Mouse (Mus musculus) intestine, embryonic 16.5 days (tissue): ENCODE results near the gene Sh3yl1. TPM values are rescaled to one million over a fixed set of nuclear protein-coding genes. Genes with fewer than 3 reads are reported as not detected.

ENCODE experiments used
- ATAC-seq: fragments of 200-750 bp; cut with Nextera tagmentation; 2 replicates; pipeline ENCODE4 v1.8.0; 2017; ENCODE audit warnings: moderate TSS enrichment, moderate library complexity
- H3K27ac ChIP-seq: fragments of 300-500 bp; sonication (generic); 2 replicates; pipeline ENCODE4 v1.5.1; 2014; ENCODE audit warnings: mild to moderate bottlenecking, low read length
- H3K27me3 ChIP-seq: fragments of 300-500 bp; sonication (generic); replicated peaks from 2 replicates; pipeline ENCODE4 v1.6.1; 2014; ENCODE audit warnings: low read length, control low read depth, mixed read lengths; ENCODE audit not compliant: control insufficient read depth, insufficient read depth
- H3K36me3 ChIP-seq: fragments of 300-500 bp; sonication (generic); 2 replicates; pipeline ENCODE4 v1.6.1; 2014; ENCODE audit warnings: low read length, control low read depth; ENCODE audit not compliant: control insufficient read depth, insufficient read depth
- H3K4me1 ChIP-seq: fragments of 300-500 bp; sonication (generic); 2 replicates; pipeline ENCODE4 v1.6.1; 2014; ENCODE audit warnings: low read length, control low read depth, mixed read lengths; ENCODE audit not compliant: control insufficient read depth, insufficient read depth
- H3K4me2 ChIP-seq: fragments of 300-500 bp; sonication (generic); 2 replicates; pipeline ENCODE4 v1.6.1; 2014; ENCODE audit warnings: low read depth, low read length, control low read depth
- H3K4me3 ChIP-seq: fragments of 300-500 bp; sonication (generic); 2 replicates; pipeline ENCODE4 v1.5.1; 2014; ENCODE audit warnings: mild to moderate bottlenecking, low read length
- H3K9ac ChIP-seq: fragments of 300-500 bp; sonication (generic); 2 replicates; pipeline ENCODE4 v1.6.1; 2014; ENCODE audit warnings: low read depth, low read length
- H3K9me3 ChIP-seq: fragments of 300-500 bp; sonication (generic); 2 replicates; pipeline ENCODE4 v1.6.1; 2016; ENCODE audit warnings: low read length, control low read depth; ENCODE audit not compliant: control insufficient read depth
- WGBS: fragments of 180-500 bp; shearing (Covaris S2); extraction: QIAGEN DNeasy Blood & Tissue Kit; methylation state at CpG from one replicate; pipeline ENCODE4 v1.1.7; 2014; 5-methylcytosine and 5-hydroxymethylcytosine counted together
- polyA plus RNA-seq: library from polyadenylated mRNA; unstranded; fragments of >200 nt; fragmentation: Nextera tagmentation; extraction: Ambion mirVana; gene quantifications from 2 replicates; pipeline ENCODE4 v1.2.1, GENCODE M21; 2015

The Sh3yl1 gene
- 24.9 and 30.1 TPM in 2 replicates for polyA plus RNA-seq

DNA sequence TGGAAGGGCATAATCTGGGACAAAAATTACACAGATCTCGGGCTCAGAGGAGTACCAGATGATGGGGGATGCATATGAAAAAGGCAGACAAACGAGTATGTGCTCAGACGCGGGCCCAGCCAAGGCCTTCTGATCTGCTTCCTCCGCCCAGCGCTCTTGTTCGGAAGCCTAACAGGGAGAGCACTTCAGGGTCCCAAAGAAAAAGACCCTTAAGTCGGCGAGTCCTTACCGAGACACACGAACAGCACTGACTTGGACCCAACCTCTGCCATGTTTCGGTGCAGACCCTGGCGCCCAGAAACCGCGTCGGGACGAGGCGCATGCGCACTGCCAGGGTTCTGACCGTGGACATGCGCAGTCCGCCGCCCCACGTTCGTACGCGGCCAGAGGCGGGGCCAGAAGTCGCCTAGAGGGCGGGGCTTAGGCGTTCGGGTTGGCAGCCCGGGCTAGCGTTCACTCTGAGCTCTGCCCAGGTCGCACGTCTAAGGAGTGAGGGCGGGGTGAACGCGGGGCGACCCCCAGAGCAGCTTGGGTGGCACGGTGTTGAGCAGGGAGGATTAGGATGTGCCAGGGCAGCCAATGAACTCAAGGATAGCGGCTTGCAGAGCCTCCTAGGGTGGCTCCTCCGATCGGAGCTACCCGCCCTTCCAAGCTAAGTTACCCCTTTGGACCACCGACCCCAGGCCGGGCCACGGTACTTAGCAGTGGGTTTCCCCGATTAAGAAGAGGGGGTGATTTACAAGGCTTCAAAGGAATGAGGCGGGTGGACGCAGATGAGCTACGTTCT is at the start of gene Sh3yl1, which contains the start of gene Acp1:
Gene Sh3yl1, plus strand, starts transcription at position 408 of the 787 bp plus-strand sequence.
Gene Acp1, minus strand, starts transcription at position 329 of the 787 bp plus-strand sequence.
- Histone ChIP-seq H3K27ac (peak within 1 kb of the TSS; percentile 55), H3K4me3 (peak within 1 kb of the TSS; percentile 82), H3K27me3 (no peaks in the 10 kb centered on the region), H3K4me2 (peak within 1 kb of the TSS; percentile 85), H3K36me3 (no peaks in the 10 kb centered on the region), H3K4me1 (peaks cover 13% of the 10 kb centered on the region), H3K9ac (peak within 1 kb of the TSS; percentile 84), H3K9me3 (no peaks in the 10 kb centered on the region)
- 0% methylated on average over 52 of the region's 52 CpGs for WGBS
- ATAC-seq, result peak; percentile 96

DNA sequence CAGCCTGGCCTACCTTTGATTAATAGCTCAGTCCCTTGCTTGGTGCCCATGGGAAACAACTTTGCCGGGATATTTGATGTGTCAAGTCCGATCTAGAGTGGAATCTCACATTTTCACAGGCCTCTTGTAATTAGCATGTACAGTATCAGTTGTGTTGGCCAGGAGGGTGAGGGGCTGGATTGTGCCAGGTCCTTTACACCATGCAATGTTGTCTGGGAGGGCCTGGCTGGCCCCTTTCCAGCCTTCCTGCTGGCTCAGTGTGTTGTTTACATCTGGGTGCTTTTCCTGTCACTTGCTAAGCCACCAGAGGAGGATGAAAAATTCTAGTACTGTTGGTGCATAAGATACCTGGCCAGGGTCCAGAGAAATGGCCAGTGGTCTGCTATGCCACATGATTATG is 47.1 kb upstream of the Sh3yl1 start:
- Histone ChIP-seq H3K9ac (no peak overlapping the region), H3K4me3 (no peak overlapping the region), H3K9me3 (no peaks in the 10 kb centered on the region), H3K4me2 (no peak overlapping the region), H3K27me3 (no peaks in the 10 kb centered on the region), H3K4me1 (no peaks in the 10 kb centered on the region), H3K27ac (no peak overlapping the region), H3K36me3 (no peaks in the 10 kb centered on the region)
- peak; percentile 56; the same call in 1 of the 2 replicates for ATAC-seq
- 49% methylated on average over 2 of the region's 2 CpGs for WGBS

DNA sequence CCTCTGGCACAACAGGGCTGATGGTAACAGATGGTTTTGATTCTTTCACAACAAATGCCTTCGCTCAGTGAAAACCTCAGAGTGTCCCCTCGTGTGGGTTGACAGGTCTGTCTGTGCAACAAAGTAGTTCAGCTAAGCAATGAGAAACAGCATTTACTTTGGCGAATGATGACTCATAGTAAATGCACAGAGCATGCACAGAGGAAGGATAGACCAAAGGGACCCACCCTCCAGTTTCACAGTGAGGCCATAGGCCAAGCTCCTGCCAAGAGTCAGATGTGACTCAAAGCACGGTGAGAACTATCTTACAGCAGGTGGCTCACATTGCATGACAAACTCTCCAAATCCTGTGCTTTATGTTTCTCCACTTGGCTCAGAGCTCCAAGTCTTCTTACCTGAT is 45.7 kb upstream of the Sh3yl1 start:
- Histone ChIP-seq H3K36me3 (no peaks in the 10 kb centered on the region), H3K4me2 (no peak overlapping the region), H3K9me3 (no peaks in the 10 kb centered on the region), H3K4me1 (no peaks in the 10 kb centered on the region), H3K4me3 (no peak overlapping the region), H3K9ac (no peak overlapping the region), H3K27ac (no peak overlapping the region), H3K27me3 (no peaks in the 10 kb centered on the region)
- ATAC-seq, result no peak
- 78% methylated on average over 4 of the region's 4 CpGs for WGBS

DNA sequence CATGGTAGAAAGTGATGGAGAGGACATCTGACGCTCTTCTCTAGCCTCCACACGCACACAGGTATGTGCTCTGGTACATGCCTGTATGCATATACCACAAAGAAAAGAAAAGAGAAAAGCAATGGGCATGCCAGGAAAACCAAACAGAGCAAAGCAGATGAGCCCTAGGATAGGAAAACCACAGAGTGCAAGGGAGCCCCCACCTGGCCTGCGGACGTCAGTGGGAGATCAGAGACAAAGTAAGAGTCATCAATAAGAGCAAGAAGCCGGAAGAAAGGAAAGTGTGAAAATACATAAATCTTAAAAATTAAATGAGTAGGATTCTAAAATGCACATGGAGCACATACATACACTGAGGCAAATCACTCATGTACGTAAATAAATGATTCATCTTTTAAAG is 32.0 kb upstream of the Sh3yl1 start:
- H3K4me3 ChIP-seq, result no peak overlapping the region
- WGBS, result 69% methylated on average over 6 of the region's 6 CpGs
- H3K9me3 ChIP-seq, result no peaks in the 10 kb centered on the region
- no peak overlapping the region for H3K27ac ChIP-seq
- H3K27me3 ChIP-seq, result peaks cover 24% of the 10 kb centered on the region
- no peak overlapping the region for H3K4me2 ChIP-seq
- peaks cover 7% of the 10 kb centered on the region for H3K4me1 ChIP-seq
- no peak for ATAC-seq
- H3K9ac ChIP-seq, result no peak overlapping the region
- H3K36me3 ChIP-seq, result no peaks in the 10 kb centered on the region

DNA sequence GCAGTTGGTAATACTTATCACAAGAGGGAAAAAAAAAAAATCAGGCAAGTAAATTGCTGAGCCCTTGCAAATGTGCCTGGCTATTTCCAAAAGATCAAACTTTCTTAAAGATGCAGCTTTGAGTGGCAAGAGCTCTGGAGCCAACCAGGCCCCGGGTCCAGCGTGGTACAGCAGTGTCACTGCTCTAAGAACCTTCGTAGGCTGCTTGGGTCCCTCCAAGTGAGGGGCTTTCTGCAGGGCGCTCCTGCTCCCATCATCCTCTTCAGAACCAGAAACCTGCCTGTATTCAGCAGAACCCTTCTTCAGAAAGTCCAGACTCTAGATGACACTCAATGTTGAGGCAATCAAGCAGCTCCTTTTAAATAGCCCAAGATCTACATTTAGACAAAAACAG is 27.9 kb upstream of the Sh3yl1 start:
- peaks cover 39% of the 10 kb centered on the region for H3K27me3 ChIP-seq
- no peak for ATAC-seq
- no peak overlapping the region for H3K9ac ChIP-seq
- no peaks in the 10 kb centered on the region for H3K36me3 ChIP-seq
- H3K9me3 ChIP-seq, result no peaks in the 10 kb centered on the region
- peak overlapping the region; percentile 94 for H3K4me2 ChIP-seq
- H3K4me1 ChIP-seq, result peaks cover 12% of the 10 kb centered on the region
- 20% methylated on average over 4 of the region's 4 CpGs for WGBS
- H3K27ac ChIP-seq, result no peak overlapping the region
- H3K4me3 ChIP-seq, result peak overlapping the region; percentile 59

DNA sequence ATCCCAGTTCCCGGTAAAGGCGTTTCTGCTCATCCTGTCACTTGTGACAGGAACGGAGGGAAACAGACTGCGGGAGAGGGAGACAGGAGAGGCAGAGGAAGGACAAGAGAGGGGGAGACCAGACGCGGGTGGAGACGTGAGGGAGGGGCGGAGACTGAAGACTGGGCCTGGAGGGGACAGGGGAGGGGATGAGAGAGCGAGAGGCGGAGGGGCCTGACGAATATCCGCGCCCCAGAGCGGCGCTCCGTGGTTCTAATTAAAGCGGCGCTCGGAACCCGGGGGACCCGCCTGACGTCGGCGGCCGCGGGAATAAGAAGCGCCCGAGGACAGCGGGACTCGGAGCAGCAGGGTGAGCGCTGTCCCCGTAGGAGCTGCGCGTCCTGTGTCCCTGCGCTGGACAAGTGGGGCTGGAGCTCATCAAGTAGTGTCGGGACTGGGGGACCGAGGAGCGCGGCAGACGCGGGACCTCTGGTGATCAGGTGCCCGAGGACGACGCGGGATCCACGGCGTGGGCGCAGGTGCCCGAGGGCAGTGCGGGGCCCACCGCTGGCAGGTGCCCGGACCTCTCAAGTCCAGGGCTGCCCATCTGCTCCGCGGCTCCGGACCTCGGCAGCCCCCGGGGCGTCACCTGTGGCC is 27.4 kb upstream of the Sh3yl1 start, which contains the start of gene Alkal2:
Gene Alkal2, plus strand, starts transcription at position 337 of the 636 bp plus-strand sequence.
- peaks cover 39% of the 10 kb centered on the region for H3K27me3 ChIP-seq
- H3K9me3 ChIP-seq, result no peaks in the 10 kb centered on the region
- H3K4me3 ChIP-seq, result peak within 1 kb of the TSS; percentile 59
- peak within 1 kb of the TSS; percentile 49 for H3K9ac ChIP-seq
- peaks cover 12% of the 10 kb centered on the region for H3K4me1 ChIP-seq
- peak within 1 kb of the TSS; percentile 94 for H3K4me2 ChIP-seq
- under 1% methylated on average over 58 of the region's 58 CpGs for WGBS
- ATAC-seq, result peak; percentile 59; the same call in 1 of the 2 replicates
- H3K36me3 ChIP-seq, result no peaks in the 10 kb centered on the region
- H3K27ac ChIP-seq, result no peak within 1 kb of the TSS

DNA sequence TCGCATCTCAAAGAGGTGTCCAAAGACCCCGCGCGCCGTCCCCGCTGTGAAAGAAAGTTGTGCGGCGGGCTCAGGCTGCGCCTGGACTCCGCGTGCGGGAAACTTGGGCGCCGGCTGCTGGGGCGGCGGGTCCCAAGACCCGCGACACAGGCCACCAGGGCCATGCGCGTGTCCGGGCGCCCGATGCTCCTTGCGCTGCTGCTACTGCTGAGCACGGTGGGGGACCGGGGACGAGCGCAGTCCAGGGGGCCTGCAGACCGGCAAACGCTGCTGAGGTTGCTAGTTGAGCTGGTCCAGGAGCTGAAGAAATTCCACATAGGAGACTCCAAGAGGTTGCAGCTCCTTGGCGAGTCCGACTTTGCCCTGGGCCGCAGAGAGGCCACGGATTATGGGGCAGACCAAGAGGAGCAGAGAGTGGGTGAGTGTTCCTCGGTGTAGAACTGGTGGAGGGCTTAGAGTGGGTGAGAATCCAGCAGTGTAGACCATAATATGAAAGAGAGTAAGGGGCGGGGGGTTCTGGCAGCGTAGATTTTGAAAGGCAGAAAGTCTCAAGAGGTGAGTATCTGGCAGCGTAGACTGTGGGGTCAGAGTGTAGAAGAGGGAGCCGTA is 26.7 kb upstream of the Sh3yl1 start:
- H3K27ac ChIP-seq, result no peak overlapping the region
- peak overlapping the region; percentile 94 for H3K4me2 ChIP-seq
- peak overlapping the region; percentile 49 for H3K9ac ChIP-seq
- no peaks in the 10 kb centered on the region for H3K9me3 ChIP-seq
- ATAC-seq, result peak; percentile 53; the same call in 1 of the 2 replicates
- 9% methylated on average over 39 of the region's 39 CpGs for WGBS
- H3K4me3 ChIP-seq, result peak overlapping the region; percentile 59
- H3K4me1 ChIP-seq, result peaks cover 12% of the 10 kb centered on the region
- H3K27me3 ChIP-seq, result peaks cover 39% of the 10 kb centered on the region
- H3K36me3 ChIP-seq, result no peaks in the 10 kb centered on the region

DNA sequence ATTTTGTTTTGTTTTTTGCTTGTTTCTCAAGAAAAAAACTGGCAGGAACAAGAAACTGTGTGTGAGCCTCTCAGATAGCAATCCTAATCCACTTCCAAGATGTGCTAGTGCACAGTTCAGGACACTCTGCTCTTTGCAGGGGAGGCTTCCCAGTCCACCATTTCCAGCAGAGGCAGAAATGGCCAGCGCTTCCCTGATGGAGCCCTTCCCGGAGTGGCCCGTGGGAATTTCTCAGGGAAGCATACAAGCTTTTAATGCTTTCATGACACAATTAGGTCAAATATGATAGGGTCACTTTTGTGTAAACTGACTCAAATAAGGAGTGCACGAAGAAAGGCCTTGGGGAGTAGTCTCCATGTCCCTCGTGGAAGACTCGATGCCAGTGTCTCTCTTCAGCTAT is 25.6 kb upstream of the Sh3yl1 start:
- Histone ChIP-seq H3K27me3 (peaks cover 39% of the 10 kb centered on the region), H3K9ac (no peak overlapping the region), H3K36me3 (no peaks in the 10 kb centered on the region), H3K4me3 (no peak overlapping the region), H3K4me1 (peaks cover 12% of the 10 kb centered on the region), H3K9me3 (no peaks in the 10 kb centered on the region), H3K27ac (no peak overlapping the region), H3K4me2 (no peak overlapping the region)
- 74% methylated on average over 6 of the region's 6 CpGs for WGBS
- no peak for ATAC-seq

DNA sequence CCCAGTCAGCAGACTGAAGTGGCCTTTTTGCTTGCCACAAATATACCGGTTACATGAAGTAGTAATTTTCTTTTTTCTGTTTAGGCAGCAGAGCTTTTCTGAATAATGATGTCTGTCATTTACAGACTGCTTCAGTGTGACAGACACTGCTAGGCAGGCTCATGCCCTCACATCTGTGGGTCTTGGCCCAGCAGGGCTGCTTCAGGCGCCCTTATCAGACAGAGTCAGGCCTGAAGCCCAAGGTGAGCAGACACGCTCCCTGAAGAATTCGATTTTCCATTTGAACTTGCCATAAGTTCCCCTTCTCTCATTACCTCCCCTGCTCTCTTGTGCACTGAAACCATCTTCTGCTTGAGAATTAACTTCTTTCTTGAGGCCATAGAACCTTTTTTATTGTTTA is 23.5 kb upstream of the Sh3yl1 start:
- H3K4me2 ChIP-seq, result no peak overlapping the region
- WGBS, result 83% methylated on average over 4 of the region's 4 CpGs
- H3K9me3 ChIP-seq, result no peaks in the 10 kb centered on the region
- H3K4me3 ChIP-seq, result no peak overlapping the region
- H3K27ac ChIP-seq, result no peak overlapping the region
- H3K9ac ChIP-seq, result no peak overlapping the region
- no peak for ATAC-seq
- no peaks in the 10 kb centered on the region for H3K36me3 ChIP-seq
- peaks cover 12% of the 10 kb centered on the region for H3K4me1 ChIP-seq
- peaks cover 29% of the 10 kb centered on the region for H3K27me3 ChIP-seq
